Mouse (Mus musculus): ENCODE results near the gene Atrn.

Gene Atrn

GRCm38 (mm10) chr2:131040854-131041825 lies 134.8 kb downstream of the Atrn start:
- DNase-seq: no peak

GRCm38 (mm10) chr2:131042988-131043387 lies 136.7 kb downstream of the Atrn start, which contains the start of gene Gfra4:
Gene Gfra4, minus strand, starts transcription at chr2:131043088.
- no peak for DNase-seq

- DNase-seq: no peak
Observed at GRCm38 (mm10) chr2:131044354-131044852, 138.1 kb downstream of the Atrn start.

- peak; percentile 39 to 57 for DNase-seq
Observed at GRCm38 (mm10) chr2:131044989-131045720, 138.9 kb downstream of the Atrn start.

GRCm38 (mm10) chr2:131046025-131046424 lies 139.7 kb downstream of the Atrn start:
- no peak for DNase-seq

- DNase-seq: no peak
Observed at GRCm38 (mm10) chr2:131052043-131052442, 145.7 kb downstream of the Atrn start.

- DNase-seq: no peak
Observed at GRCm38 (mm10) chr2:131052862-131053418, 146.6 kb downstream of the Atrn start.

GRCm38 (mm10) chr2:131053851-131054645 lies 147.8 kb downstream of the Atrn start:
- DNase-seq: no peak

GRCm38 (mm10) chr2:131054646-131055264 lies 148.5 kb downstream of the Atrn start:
- DNase-seq: no peak

- DNase-seq: peak; percentile 56 to 66
Observed at GRCm38 (mm10) chr2:131055631-131056030, 149.3 kb downstream of the Atrn start.

- DNase-seq: peak in 1 of 2 experiments; percentile 32
Observed at GRCm38 (mm10) chr2:131056191-131056590, 149.9 kb downstream of the Atrn start.

- DNase-seq: no peak
Observed at GRCm38 (mm10) chr2:131058672-131059071, 152.4 kb downstream of the Atrn start.

GRCm38 (mm10) chr2:131059377-131059776 lies 153.1 kb downstream of the Atrn start:
- DNase-seq: peak; percentile 62 to 70

GRCm38 (mm10) chr2:131059781-131060540 lies 153.7 kb downstream of the Atrn start:
- DNase-seq: no peak

GRCm38 (mm10) chr2:131060784-131061183 lies 154.5 kb downstream of the Atrn start:
- DNase-seq: peak in 1 of 2 experiments; percentile 9

- DNase-seq: peak in 1 of 2 experiments; percentile 16
Observed at GRCm38 (mm10) chr2:131061607-131062006, 155.3 kb downstream of the Atrn start.

- no peak for DNase-seq
Observed at GRCm38 (mm10) chr2:131063404-131063864, 157.1 kb downstream of the Atrn start, which contains the start of gene Adam33. Gene Adam33, minus strand, starts transcription at chr2:131063814.

- DNase-seq: no peak
Observed at GRCm38 (mm10) chr2:131066342-131066741, 160.0 kb downstream of the Atrn start.

GRCm38 (mm10) chr2:131067481-131067880 lies 161.2 kb downstream of the Atrn start:
- DNase-seq: peak in 1 of 2 experiments; percentile 59

- no peak for DNase-seq
Observed at GRCm38 (mm10) chr2:131072536-131072935, 166.2 kb downstream of the Atrn start.

All from kidney, postnatal 25 days (tissue).